ENCODE assay signal across 23 mouse cellular contexts in the genomic region with DNA sequence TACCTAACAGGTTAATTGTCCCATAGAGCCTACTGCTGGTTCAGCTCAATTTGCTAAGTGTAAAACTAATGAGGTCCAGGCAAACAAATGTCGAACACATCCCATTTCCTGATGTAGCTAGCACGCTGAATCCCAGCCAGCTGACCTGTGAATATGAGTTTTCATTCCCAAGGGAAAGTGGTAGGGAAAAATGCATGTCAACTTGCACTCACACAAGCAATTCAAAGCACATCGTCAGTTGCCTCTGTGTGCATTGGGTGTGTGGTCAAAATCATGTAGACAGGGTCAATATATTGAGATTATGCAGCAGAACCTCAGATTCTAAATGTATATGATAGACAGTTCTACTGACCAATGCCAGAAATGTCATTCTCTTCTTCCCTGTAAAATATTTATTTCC.
DNase-seq lines count a peak whose midpoint lies in the region; ATAC-seq and TF ChIP-seq lines count a peak whose summit lies in the region.
"Had no signal": no experiment of that assay in that cellular context is flagged by ENCODE, and none has a peak within 500 bp of the region (broad histone marks: within the 10 kb centered on the region; RNA-seq: fewer than 3 reads in every experiment).

No protein-coding gene starts in this region.

- no peaks in the 10 kb centered on the region for H3K27me3 ChIP-seq in lung, embryonic 14.5 days (ENCODE audit: insufficient read depth, low read length)
- H3K27me3 ChIP-seq in lung, postnatal 0 days (replicated peaks; ENCODE audit: insufficient read depth, low read length): no peaks in the 10 kb centered on the region
- H3K27me3 ChIP-seq: heart, embryonic 15.5 days; hindbrain, embryonic 12.5 days; midbrain, embryonic 15.5 days had no signal

- H3K9ac ChIP-seq in lung, embryonic 14.5 days: no peak overlapping the region
- no peak overlapping the region for H3K9ac ChIP-seq in lung, postnatal 0 days (replicated peaks; ENCODE audit: low read depth)
- H3K9ac ChIP-seq: heart, embryonic 15.5 days; hindbrain, embryonic 12.5 days; midbrain, embryonic 15.5 days had no signal

- H3K27ac ChIP-seq in lung, embryonic 14.5 days (ENCODE audit: low read depth): no peak overlapping the region
- H3K27ac ChIP-seq in lung, postnatal 0 days (ENCODE audit: low read length): no peak overlapping the region
- H3K27ac ChIP-seq: heart, embryonic 15.5 days; hindbrain, embryonic 12.5 days; midbrain, embryonic 10.5 days; midbrain, embryonic 15.5 days had no signal

- H3K36me3 ChIP-seq in lung, embryonic 14.5 days (ENCODE audit: insufficient read depth): peaks cover 9% of the 10 kb centered on the region
- no peaks in the 10 kb centered on the region for H3K36me3 ChIP-seq in lung, postnatal 0 days (ENCODE audit: insufficient read depth, low read length)
- H3K36me3 ChIP-seq: heart, embryonic 15.5 days had no signal

- no peak for TF ChIP-seq CTCF in lung, embryonic 14.5 days (IDR thresholded peaks at IDR 0.05; ENCODE audit: low read depth)
- no peak for TF ChIP-seq CTCF in lung, postnatal 0 days (IDR thresholded peaks at IDR 0.05)

- DNase-seq in kidney, postnatal 10 days: peak; percentile 30
- DNase-seq in kidney, adult 8-10 months: no peak
- peak; percentile 84 for DNase-seq in lung, embryonic 14.5 days
- no peak for DNase-seq in lung, postnatal 0 days (ENCODE audit: low spot score)
- DNase-seq in retina, postnatal 1 day: peak; percentile 2
- no peak for DNase-seq in retina, embryonic 14.5 days (ENCODE audit: low spot score)
- DNase-seq in cerebellum, adult 18-20 months: no peak
- DNase-seq: adrenal gland, adult 2 months; adrenal gland, postnatal 36 days; B cell, adult 2 months; cerebellum, adult 8-10 months; cerebellum, postnatal 25 days; gastrocnemius, postnatal 14 days; layer of hippocampus, adult 9-11 months; thymus, adult 2 months; thymus, postnatal 36 days had no signal

- no peaks in the 10 kb centered on the region for H3K4me1 ChIP-seq in lung, embryonic 14.5 days (ENCODE audit: insufficient read depth)
- H3K4me1 ChIP-seq in lung, postnatal 0 days (ENCODE audit: insufficient read depth, low read depth, low read length): no peaks in the 10 kb centered on the region
- H3K4me1 ChIP-seq: hindbrain, embryonic 12.5 days; midbrain, embryonic 10.5 days had no signal

- 34% methylated on average over 3 of the region's 3 CpGs for WGBS in lung, embryonic 14.5 days
- WGBS in lung, postnatal 0 days: 45% methylated on average over 3 of the region's 3 CpGs

- ATAC-seq in lung, embryonic 14.5 days (ENCODE audit: insufficient read depth): peak; percentile 64; the same call in 1 of the 2 replicates
- ATAC-seq in lung, postnatal 0 days: no peak
- ATAC-seq: forebrain, embryonic 14.5 days; intestine, postnatal 0 days; midbrain, embryonic 15.5 days had no signal

- H3K4me3 ChIP-seq in lung, embryonic 14.5 days (ENCODE audit: low read depth, low read length): no peak overlapping the region
- H3K4me3 ChIP-seq in lung, postnatal 0 days (ENCODE audit: low read depth, low read length): no peak overlapping the region
- H3K4me3 ChIP-seq: heart, embryonic 15.5 days; hindbrain, embryonic 12.5 days; midbrain, embryonic 10.5 days; midbrain, embryonic 15.5 days had no signal

- H3K9me3 ChIP-seq in lung, embryonic 14.5 days (ENCODE audit: low read depth, low read length): no peaks in the 10 kb centered on the region
- no peaks in the 10 kb centered on the region for H3K9me3 ChIP-seq in lung, postnatal 0 days (ENCODE audit: low read length)
- H3K9me3 ChIP-seq: heart, embryonic 15.5 days; hindbrain, embryonic 12.5 days; midbrain, embryonic 10.5 days; midbrain, embryonic 15.5 days had no signal

- no peak overlapping the region for H3K4me2 ChIP-seq in lung, embryonic 14.5 days
- no peak overlapping the region for H3K4me2 ChIP-seq in lung, postnatal 0 days (replicated peaks; ENCODE audit: low read depth, low read length)
- H3K4me2 ChIP-seq: heart, embryonic 15.5 days; hindbrain, embryonic 12.5 days; liver, embryonic 11.5 days; midbrain, embryonic 15.5 days had no signal

- TF ChIP-seq EP300 in lung, postnatal 0 days (IDR thresholded peaks at IDR 0.05): no peak

Comparison
In these comparisons a context has a peak if more than half of its experiments do, and no peak if none do; other contexts are left out.
1. DNase-seq: peak in kidney, postnatal 10 days (single experiment), lung, embryonic 14.5 days (single experiment) and retina, postnatal 1 day (single experiment); none in kidney, adult 8-10 months (0 of 2), lung, postnatal 0 days (single experiment), retina, embryonic 14.5 days (single experiment) and cerebellum, adult 18-20 months (0 of 2).